Mouse (Mus musculus): ENCODE measurements around the gene Igf2. TPM values are rescaled to one million over a fixed set of nuclear protein-coding genes. Genes with fewer than 3 reads are reported as not detected.
A peak's percentile ranks its signal among the peaks of the same experiment; 100 is the strongest.

Gene Igf2
- polyA plus RNA-seq, 1 experiment from 2014 or later, result 1,001 TPM

DNA sequence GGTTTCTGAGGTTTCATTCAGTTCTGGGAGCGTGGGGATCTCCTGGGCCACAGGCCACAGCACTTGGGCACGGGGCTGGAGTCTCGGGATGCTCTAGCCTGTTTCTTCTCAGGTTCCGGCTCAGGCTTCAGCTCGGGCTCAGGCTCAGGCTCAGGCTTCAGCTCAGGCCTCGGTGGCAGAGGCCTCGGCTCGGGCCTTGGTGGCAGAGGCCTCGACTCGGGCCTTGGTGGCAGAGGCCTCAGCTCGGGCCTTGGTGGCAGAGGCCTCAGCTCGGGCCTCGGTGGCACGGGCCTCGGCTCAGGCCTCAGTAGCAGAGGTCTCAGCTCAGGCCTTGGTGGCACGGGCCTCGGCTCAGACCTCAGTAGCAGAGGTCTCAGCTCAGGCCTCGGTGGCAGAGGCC, 905 bp upstream of the Igf2 start:
- no peak overlapping the region for H3K9ac ChIP-seq
- no peak overlapping the region for H3K4me3 ChIP-seq (replicated peaks)
- peaks cover 34% of the 10 kb centered on the region for H3K27me3 ChIP-seq (replicated peaks)
- H3K4me2 ChIP-seq, result no peak overlapping the region
- ATAC-seq (ENCODE audit: insufficient read depth, low FRiP score, low read depth), result no peak
- H3K27ac ChIP-seq, result no peak overlapping the region
- H3K4me1 ChIP-seq, result 0 out of 2 replicates have a peak, but pooled peaks cover 2% of the 10 kb centered on the region
- 95% methylated on average over 18 of the region's 18 CpGs for WGBS
- H3K9me3 ChIP-seq, result peaks cover 4% of the 10 kb centered on the region; the same call in 1 of the 2 replicates
- no peaks in the 10 kb centered on the region; the same call in 1 of the 2 replicates for H3K36me3 ChIP-seq

DNA sequence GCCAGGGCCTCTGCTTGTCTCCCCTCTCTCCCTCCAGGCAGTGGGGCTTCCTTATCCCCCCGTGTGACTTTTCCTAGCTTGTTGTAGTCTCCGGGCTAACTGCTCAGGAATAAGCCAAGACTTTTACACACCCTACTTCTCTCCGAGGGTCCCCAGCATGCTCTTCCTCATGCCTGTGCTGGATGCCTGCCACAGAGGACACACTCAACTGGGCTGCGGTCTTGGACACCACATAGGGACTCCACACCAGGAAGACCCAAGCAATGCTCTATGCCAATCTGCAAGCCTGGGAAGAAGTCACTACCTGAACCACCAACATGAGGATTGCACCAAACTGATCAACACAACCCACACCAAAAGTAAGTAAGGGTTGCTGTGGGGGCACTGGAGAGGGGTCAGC, 507 bp downstream of the Igf2 start:
- H3K4me1 ChIP-seq, result 0 out of 2 replicates have a peak, but pooled peaks cover 2% of the 10 kb centered on the region
- no peak overlapping the region for H3K9ac ChIP-seq
- H3K4me3 ChIP-seq (replicated peaks), result no peak overlapping the region
- peaks cover 4% of the 10 kb centered on the region; the same call in 1 of the 2 replicates for H3K9me3 ChIP-seq
- ATAC-seq (ENCODE audit: insufficient read depth, low FRiP score, low read depth), result no peak
- no peaks in the 10 kb centered on the region; the same call in 1 of the 2 replicates for H3K36me3 ChIP-seq
- H3K27ac ChIP-seq, result peak overlapping the region; percentile 26; the same call in 1 of the 2 replicates
- H3K27me3 ChIP-seq (replicated peaks), result peaks cover 39% of the 10 kb centered on the region
- WGBS, result 76% methylated on average over 4 of the region's 4 CpGs
- H3K4me2 ChIP-seq, result no peak overlapping the region

DNA sequence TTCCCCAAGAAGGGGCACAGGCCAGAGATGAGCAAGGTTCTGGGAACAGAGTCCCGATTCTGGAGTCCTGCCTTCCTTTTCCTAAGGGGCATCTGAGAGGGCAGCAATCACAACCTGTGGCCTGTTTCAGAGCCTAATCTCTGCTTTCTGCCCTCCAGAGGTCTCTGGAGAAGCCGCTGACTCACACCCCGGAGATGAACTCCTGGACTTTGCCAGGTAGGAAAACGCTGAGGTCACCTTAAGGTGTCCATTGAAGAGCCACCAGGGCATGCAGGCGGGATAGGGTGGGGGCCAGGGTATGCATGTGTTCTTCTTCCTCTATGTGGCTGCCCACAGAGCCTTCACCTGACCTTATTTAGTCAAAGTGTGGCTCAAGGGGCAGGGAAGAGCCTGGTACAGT, 1.3 kb downstream of the Igf2 start:
- peaks cover 4% of the 10 kb centered on the region; the same call in 1 of the 2 replicates for H3K9me3 ChIP-seq
- ATAC-seq (ENCODE audit: insufficient read depth, low FRiP score, low read depth), result no peak
- H3K36me3 ChIP-seq, result no peaks in the 10 kb centered on the region; the same call in 1 of the 2 replicates
- peak overlapping the region; percentile 56; the same call in 1 of the 2 replicates for H3K4me2 ChIP-seq
- no peak overlapping the region for H3K27ac ChIP-seq
- no peak overlapping the region for H3K9ac ChIP-seq
- no peak overlapping the region for H3K4me3 ChIP-seq (replicated peaks)
- WGBS, result 61% methylated on average over 5 of the region's 5 CpGs
- peaks cover 46% of the 10 kb centered on the region for H3K27me3 ChIP-seq (replicated peaks)
- H3K4me1 ChIP-seq, result peaks cover 10% of the 10 kb centered on the region; the same call in 1 of the 2 replicates

DNA sequence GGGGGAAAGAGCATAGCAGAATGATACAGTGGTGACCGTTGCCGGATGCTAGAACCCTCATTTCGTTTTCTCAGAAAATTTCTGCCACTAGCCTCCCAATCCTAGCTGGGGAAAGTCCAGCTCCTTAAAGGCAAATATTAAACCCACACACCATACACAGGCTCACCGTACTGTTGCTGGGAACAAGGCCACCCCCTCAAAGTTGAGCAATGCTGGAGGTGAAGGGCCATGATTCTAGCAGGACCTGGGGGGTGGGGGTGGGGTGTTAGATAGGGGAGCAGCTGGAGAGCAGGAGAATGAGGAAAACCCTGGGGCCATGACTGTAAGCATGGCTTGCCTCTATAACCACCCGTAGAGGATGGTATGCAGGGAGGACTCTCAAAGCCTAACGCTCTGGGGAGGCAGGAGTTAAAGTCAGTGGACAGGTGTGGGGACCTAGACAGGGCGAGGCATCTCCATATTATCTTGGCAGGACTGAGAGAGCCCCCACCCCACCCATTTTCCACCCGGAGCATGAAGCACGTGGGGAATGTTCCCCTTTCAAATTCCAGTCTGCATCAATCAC, 2.1 kb downstream of the Igf2 start:
- ATAC-seq (ENCODE audit: insufficient read depth, low FRiP score, low read depth), result 0 out of 2 replicates have a peak, but pooled peaks have one; percentile 18
- Histone ChIP-seq H3K9me3 (no peaks in the 10 kb centered on the region), H3K27me3 (replicated peaks) (peaks cover 55% of the 10 kb centered on the region), H3K4me3 (replicated peaks) (peak overlapping the region; percentile 39), H3K4me1 (peaks cover 18% of the 10 kb centered on the region; the same call in 1 of the 2 replicates), H3K4me2 (peak overlapping the region; percentile 56), H3K36me3 (no peaks in the 10 kb centered on the region; the same call in 1 of the 2 replicates), H3K9ac (peak overlapping the region; percentile 30; the same call in 1 of the 2 replicates), H3K27ac (peak overlapping the region; percentile 48; the same call in 1 of the 2 replicates)
- WGBS, result 13% methylated on average over 9 of the region's 9 CpGs

DNA sequence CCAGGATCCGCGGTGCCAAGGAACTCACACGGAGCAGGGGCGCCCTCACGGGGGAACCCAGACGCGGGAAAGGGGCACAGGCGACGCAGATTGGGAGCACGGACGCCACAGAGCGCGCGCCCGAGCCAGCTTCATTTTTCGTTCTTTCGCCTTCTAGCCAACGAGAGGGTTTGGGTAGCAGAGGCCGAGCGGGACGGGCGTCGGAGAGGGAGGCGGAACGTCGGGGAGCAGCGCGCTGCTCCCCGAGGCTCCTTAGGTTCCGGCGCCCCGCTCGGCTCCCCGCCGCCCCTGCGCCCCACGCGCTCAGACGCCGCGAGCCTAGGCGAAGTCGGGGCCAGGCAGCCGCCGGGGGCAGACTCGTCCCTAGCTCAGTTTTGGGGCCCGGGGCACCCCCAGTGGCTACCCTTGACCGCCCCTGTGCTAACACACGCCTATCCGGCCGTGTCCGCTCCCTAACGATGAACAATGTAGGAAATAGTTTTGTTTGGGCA, 2.6 kb downstream of the Igf2 start:
- Histone ChIP-seq H3K9ac (peak overlapping the region; percentile 30; the same call in 1 of the 2 replicates), H3K27ac (peak overlapping the region; percentile 48), H3K4me2 (peak overlapping the region; percentile 56), H3K36me3 (no peaks in the 10 kb centered on the region; the same call in 1 of the 2 replicates), H3K4me1 (peaks cover 20% of the 10 kb centered on the region; the same call in 1 of the 2 replicates), H3K27me3 (replicated peaks) (peaks cover 57% of the 10 kb centered on the region), H3K4me3 (replicated peaks) (peak overlapping the region; percentile 39), H3K9me3 (no peaks in the 10 kb centered on the region)
- WGBS, result 1% methylated on average over 53 of the region's 53 CpGs
- no peak for ATAC-seq (ENCODE audit: insufficient read depth, low FRiP score, low read depth)

DNA sequence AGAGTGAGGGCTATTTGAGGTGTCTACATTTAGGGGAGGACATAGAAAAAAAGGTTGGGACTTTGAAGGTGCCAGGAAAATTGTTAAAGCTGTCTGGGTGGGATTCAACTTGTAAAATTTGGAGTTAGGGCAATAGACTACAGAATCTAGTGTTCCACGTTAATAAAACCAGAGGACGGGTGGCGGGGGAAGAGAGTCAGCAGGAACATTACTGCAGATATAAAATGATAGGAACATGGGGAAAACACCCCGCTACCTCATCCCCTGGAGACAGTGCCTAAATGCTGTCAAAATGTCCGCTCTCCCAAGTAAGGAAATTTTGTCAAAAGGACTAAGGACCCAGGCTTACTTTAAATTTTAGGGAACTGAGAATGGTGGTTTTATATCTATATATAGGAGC, 3.5 kb downstream of the Igf2 start:
- Histone ChIP-seq H3K4me1 (peaks cover 25% of the 10 kb centered on the region; the same call in 1 of the 2 replicates), H3K4me3 (replicated peaks) (peak overlapping the region; percentile 39), H3K27ac (no peak overlapping the region), H3K9me3 (no peaks in the 10 kb centered on the region), H3K36me3 (no peaks in the 10 kb centered on the region; the same call in 1 of the 2 replicates), H3K4me2 (peak overlapping the region; percentile 56), H3K27me3 (replicated peaks) (peaks cover 61% of the 10 kb centered on the region), H3K9ac (no peak overlapping the region)
- ATAC-seq (ENCODE audit: insufficient read depth, low FRiP score, low read depth), result no peak
- 19% methylated on average over 5 of the region's 5 CpGs for WGBS

DNA sequence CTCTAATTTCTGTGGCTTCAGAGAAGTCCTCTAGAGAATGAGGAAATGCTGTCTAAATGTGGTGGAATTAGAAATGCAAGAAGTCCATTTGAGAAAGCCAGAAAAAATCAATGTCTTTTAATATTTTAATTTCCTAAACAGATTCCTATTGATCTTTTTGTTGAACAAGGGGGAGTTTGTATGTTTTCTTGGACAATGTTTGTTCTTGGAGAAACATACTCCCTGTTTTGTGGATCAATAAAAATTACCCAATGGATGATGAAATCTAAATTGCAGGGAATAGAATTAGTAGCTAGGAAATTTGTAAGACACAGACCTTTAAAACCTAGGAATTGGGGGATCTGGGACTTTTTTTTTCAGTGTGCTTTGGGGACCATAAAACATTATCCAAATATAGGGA, 4.8 kb downstream of the Igf2 start:
- Histone ChIP-seq H3K27me3 (replicated peaks) (peaks cover 72% of the 10 kb centered on the region), H3K4me2 (peak overlapping the region; percentile 66), H3K4me3 (replicated peaks) (peak overlapping the region; percentile 53), H3K27ac (no peak overlapping the region), H3K9ac (no peak overlapping the region), H3K4me1 (peaks cover 25% of the 10 kb centered on the region; the same call in 1 of the 2 replicates), H3K9me3 (no peaks in the 10 kb centered on the region), H3K36me3 (no peaks in the 10 kb centered on the region)
- ATAC-seq (ENCODE audit: insufficient read depth, low FRiP score, low read depth), result no peak

DNA sequence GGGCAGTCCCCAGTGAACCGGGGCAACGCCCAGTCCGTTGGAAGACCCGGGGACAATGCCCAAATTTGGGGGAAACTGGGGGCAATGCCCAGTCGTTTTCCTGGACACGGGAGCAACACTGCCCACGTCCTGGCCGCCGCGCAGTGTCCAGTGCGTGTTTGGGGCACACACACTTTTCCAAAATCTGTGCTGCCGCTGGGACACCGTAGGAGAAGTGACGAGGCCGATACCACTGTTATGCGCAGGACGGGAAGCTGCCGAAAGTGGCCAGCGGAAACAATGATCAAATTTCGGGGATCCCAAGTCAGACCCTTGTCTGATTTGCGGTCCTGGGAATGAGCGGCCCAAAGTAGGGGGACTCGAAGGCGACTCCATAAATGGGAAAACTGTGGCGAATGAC, 5.6 kb downstream of the Igf2 start:
- H3K9me3 ChIP-seq, result no peaks in the 10 kb centered on the region
- H3K27ac ChIP-seq, result peak overlapping the region; percentile 91
- WGBS, result 4% methylated on average over 25 of the region's 25 CpGs
- peaks cover 77% of the 10 kb centered on the region for H3K27me3 ChIP-seq (replicated peaks)
- H3K9ac ChIP-seq, result peak overlapping the region; percentile 47
- peak overlapping the region; percentile 66 for H3K4me2 ChIP-seq
- peak overlapping the region; percentile 53 for H3K4me3 ChIP-seq (replicated peaks)
- no peak for ATAC-seq (ENCODE audit: insufficient read depth, low FRiP score, low read depth)
- peaks cover 26% of the 10 kb centered on the region; the same call in 1 of the 2 replicates for H3K4me1 ChIP-seq
- H3K36me3 ChIP-seq, result no peaks in the 10 kb centered on the region

DNA sequence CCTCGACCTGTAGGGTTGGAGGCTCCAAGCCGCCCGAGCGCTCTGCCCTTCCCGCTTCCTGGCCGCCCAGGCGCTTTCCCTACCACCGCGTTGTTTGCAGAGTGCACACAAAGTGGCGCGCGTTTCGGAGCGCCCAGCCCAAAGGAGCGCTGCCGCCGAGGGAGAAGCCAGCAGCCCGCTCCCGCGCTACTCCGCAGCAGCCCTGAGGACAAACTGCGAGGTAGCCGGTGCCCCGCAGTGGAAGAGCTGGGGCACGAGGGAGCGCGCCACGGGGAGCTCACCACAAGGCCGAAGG, 6.0 kb downstream of the Igf2 start:
- Histone ChIP-seq H3K36me3 (no peaks in the 10 kb centered on the region), H3K27me3 (replicated peaks) (peaks cover 74% of the 10 kb centered on the region), H3K4me3 (replicated peaks) (peak overlapping the region; percentile 53), H3K27ac (peak overlapping the region; percentile 91), H3K4me1 (peaks cover 28% of the 10 kb centered on the region; the same call in 1 of the 2 replicates), H3K9ac (peak overlapping the region; percentile 47), H3K4me2 (peak overlapping the region; percentile 66), H3K9me3 (no peaks in the 10 kb centered on the region)
- under 1% methylated on average over 29 of the region's 29 CpGs for whole genome bisulfite sequencing
- no peak for ATAC-seq (ENCODE audit: insufficient read depth, low FRiP score, low read depth)

DNA sequence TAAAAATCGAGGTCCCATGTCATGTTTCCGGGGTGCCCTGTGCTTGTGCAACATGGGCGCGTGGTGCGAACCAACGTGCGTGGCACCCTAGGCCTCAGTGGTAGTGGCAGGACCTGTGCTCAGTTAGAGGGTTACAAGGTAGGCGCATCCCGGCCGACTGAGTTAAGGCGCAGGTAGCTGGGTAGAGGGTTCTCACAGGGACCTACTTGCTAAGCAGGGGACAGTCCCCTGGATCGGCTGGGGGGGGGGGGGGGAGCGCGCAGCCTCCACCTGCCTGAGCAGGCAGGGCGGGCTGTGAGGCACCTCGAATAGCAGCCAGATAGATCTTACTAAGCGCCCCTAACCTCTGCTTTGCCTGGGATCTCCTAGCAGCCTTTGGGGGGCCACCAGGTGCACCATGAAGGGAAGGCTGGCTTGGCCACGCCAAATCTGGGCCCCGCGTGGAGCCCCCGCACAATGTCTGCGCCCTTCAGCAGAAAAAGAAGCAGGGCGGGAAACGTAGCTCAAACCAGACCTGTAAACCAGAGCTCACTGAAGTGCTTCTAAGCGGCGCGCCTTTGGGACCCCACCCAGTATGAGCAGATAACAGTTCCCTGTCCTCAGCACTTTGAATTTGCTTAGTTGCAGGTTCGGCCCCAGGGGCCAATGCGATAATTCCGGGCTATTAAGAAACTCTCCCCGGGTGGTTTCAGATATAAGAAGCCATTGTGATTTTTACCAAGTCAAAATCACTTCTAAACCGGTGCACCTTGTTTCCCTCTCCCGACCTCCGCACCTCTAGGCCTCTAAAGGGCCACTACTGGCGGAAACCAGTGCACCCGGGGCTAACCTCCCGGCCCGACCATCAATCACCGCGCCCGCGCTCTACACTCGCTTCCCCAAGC, 6.6 kb downstream of the Igf2 start:
- H3K36me3 ChIP-seq, result no peaks in the 10 kb centered on the region
- peaks cover 28% of the 10 kb centered on the region; the same call in 1 of the 2 replicates for H3K4me1 ChIP-seq
- H3K27ac ChIP-seq, result peak overlapping the region; percentile 91
- peak overlapping the region; percentile 61 for H3K9ac ChIP-seq
- peak overlapping the region; percentile 53 for H3K4me3 ChIP-seq (replicated peaks)
- H3K4me2 ChIP-seq, result peak overlapping the region; percentile 66
- 1% methylated on average over 42 of the region's 43 CpGs for WGBS
- no peaks in the 10 kb centered on the region for H3K9me3 ChIP-seq
- H3K27me3 ChIP-seq (replicated peaks), result peaks cover 70% of the 10 kb centered on the region
- peak; percentile 15 for ATAC-seq (ENCODE audit: insufficient read depth, low FRiP score, low read depth)

DNA sequence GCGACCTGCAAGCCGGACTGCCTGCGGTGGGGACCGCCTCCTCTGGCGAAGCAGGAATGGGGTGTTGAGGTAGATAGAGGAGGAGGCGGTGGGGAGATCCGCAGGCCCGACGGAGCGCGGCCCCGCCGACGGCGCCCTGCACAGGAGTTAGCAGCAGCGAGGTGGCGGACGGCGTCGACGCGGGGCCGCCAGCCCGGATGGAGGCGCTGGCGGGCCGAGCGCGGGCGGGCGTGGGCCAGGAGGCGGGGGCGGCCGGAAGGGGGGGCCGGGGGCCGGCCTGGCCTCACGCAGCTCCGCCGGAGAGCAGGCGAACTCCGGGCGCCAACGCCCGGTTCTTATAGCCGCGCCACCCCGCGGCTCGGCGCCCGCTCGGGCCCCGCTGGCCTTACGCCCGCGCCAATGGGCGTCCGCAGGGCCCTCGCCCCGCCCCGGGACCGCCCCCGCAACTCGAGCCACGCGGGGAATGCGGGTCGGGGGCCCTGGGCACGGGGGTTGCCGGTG, 7.4 kb downstream of the Igf2 start:
- ATAC-seq (ENCODE audit: insufficient read depth, low FRiP score, low read depth), result peak; percentile 57
- H3K9me3 ChIP-seq, result no peaks in the 10 kb centered on the region
- WGBS, result 1% methylated on average over 66 of the region's 70 CpGs

More for the DNA sequence above, 7.4 kb downstream of the Igf2 start:
- H3K27ac ChIP-seq, result peak overlapping the region; percentile 91
- peaks cover 4% of the 10 kb centered on the region; the same call in 1 of the 2 replicates for H3K36me3 ChIP-seq
- peak overlapping the region; percentile 61 for H3K9ac ChIP-seq
- H3K4me3 ChIP-seq (replicated peaks), result peak overlapping the region; percentile 53
- peak overlapping the region; percentile 66 for H3K4me2 ChIP-seq
- peaks cover 33% of the 10 kb centered on the region for H3K4me1 ChIP-seq
- H3K27me3 ChIP-seq (replicated peaks), result peaks cover 71% of the 10 kb centered on the region
